Mouse (Mus musculus) thymus, adult 2 months (tissue): ENCODE results near the gene Cttnbp2. TPM values are rescaled to one million over a fixed set of nuclear protein-coding genes. Genes with fewer than 3 reads are reported as not detected.

Source experiments
- DNase-seq: peaks from one replicate; pipeline ENCODE4 v3.0.0; 2021
- H3K27ac ChIP-seq: fragments of 200-500 bp; 2 replicates; pipeline ENCODE4 v1.5.1; 2012; ENCODE audit warnings: low read length, control low read depth; ENCODE audit not compliant: control insufficient read depth, insufficient read depth
- H3K27me3 ChIP-seq: fragments of 200-500 bp; 2 replicates; pipeline ENCODE4 v1.6.1; 2012; ENCODE audit warnings: mild to moderate bottlenecking, low read length, moderate library complexity, mixed read lengths; ENCODE audit not compliant: control insufficient read depth, insufficient read depth
- H3K36me3 ChIP-seq: fragments of 200-500 bp; 2 replicates; pipeline ENCODE4 v1.6.1; 2012; ENCODE audit warnings: mild to moderate bottlenecking, low read length, moderate library complexity; ENCODE audit not compliant: control insufficient read depth, insufficient read depth
- H3K4me1 ChIP-seq: fragments of 200-500 bp; replicated peaks from 2 replicates; pipeline ENCODE4 v1.6.1; 2012; ENCODE audit warnings: low read length; ENCODE audit not compliant: control insufficient read depth, insufficient read depth
- H3K4me3 ChIP-seq: fragments of 200-500 bp; 2 replicates; pipeline ENCODE4 v1.5.1; 2012; ENCODE audit warnings: mild to moderate bottlenecking, low read length, control low read depth, moderate library complexity; ENCODE audit not compliant: control insufficient read depth, insufficient read depth
- CTCF ChIP-seq: fragments of 200-500 bp; IDR thresholded peaks from 2 replicates; pipeline ENCODE4 v1.5.1; 2012; ENCODE audit warnings: mild to moderate bottlenecking, control low read depth, low read length, moderate library complexity, borderline replicate concordance; ENCODE audit not compliant: control insufficient read depth, poor library complexity, insufficient read depth; ENCODE audit errors: extremely low read depth
- POLR2A ChIP-seq: fragments of 200-500 bp; IDR thresholded peaks from 2 replicates; pipeline ENCODE4 v1.6.1; 2012; ENCODE audit warnings: mild to moderate bottlenecking, low read length, control low read depth, moderate library complexity; ENCODE audit not compliant: control insufficient read depth, poor library complexity, insufficient read depth; ENCODE audit errors: extremely low read depth
- WGBS: fragments of 180-500 bp; shearing (Covaris S2); methylation state at CpG from one replicate; pipeline ENCODE4 v1.1.7; 2018; 5-methylcytosine and 5-hydroxymethylcytosine counted together
- polyA plus RNA-seq: library from polyadenylated mRNA; depleted of rRNA; stranded (reverse); fragments of >200 nt; gene quantifications from 2 replicates; pipeline ENCODE4 v1.2.3, GENCODE M21; 2012

The Cttnbp2 gene
- polyA plus RNA-seq, 1 experiment = 0.49 TPM

DNA sequence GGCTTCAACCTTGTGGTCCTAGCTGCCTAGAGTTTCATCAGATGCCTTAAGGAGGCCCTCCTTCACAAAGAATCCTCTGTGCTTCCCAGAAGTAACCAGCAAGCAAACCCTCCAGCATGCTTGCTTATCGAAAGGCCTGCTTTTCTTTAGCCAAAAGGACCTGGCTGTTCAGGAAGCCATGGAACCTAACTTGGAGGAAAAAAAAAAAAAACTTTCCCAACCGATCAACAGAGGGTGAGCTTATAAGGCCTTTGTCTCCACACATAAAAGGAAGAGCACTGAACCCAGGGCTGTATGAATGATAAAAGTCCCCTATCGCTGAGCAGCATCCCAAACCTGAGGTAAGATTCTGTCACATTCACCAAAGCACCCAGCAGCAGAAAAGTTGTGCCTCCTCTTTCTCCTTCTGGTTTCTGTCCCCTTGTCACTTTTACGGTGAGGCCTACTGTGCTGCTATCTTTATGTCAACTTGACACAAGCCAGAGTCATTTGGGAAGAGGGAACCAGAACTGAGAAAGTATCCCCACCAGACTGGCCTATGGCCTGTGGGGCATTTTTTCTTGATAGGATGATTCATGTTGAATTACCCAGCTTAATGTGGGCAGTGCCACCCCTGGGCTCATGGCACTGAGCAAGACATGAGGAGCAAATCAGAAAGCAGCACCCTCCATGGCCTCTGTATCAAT, 78.4 kb downstream of the Cttnbp2 start:
- DNase-seq = no peak
- TF ChIP-seq CTCF = no peak
- WGBS = 86% methylated on average over 4 of the region's 4 CpGs
- no peaks in the 10 kb centered on the region for H3K27me3 ChIP-seq
- H3K27ac ChIP-seq = no peak overlapping the region
- no peaks in the 10 kb centered on the region for H3K4me1 ChIP-seq
- no peaks in the 10 kb centered on the region for H3K36me3 ChIP-seq
- no peak overlapping the region for H3K4me3 ChIP-seq

- TF ChIP-seq POLR2A (no peak), CTCF (no peak)
- Histone ChIP-seq H3K27me3 (no peaks in the 10 kb centered on the region), H3K36me3 (no peaks in the 10 kb centered on the region), H3K27ac (no peak overlapping the region), H3K4me3 (no peak overlapping the region), H3K4me1 (no peaks in the 10 kb centered on the region)
- no peak for DNase-seq
- 93% methylated on average over 16 of the region's 16 CpGs for WGBS
Observed at GRCm38 (mm10) chr6:18434828-18435531, 79.7 kb downstream of the Cttnbp2 start.

DNA sequence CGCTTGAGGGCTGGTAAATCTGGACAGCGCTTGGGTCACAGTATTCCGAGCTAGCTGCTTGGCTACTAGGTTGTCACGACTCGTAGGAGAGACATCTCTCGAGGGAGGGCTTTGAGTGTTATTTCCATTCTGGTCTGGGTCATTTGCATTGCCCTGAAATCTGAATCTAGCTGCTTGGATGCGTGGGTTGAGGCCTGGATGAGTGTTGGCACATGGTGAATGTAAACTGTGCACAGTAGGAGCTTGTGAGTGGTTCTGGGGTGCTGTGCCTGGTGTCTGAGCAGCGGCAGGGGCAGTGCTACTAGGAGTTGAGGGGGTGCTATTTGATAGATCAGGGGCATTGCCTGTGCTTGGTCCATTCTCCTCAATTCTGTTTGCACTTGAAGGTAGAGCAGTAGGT, 80.3 kb downstream of the Cttnbp2 start:
- 94% methylated on average over 8 of the region's 8 CpGs for WGBS
- H3K27ac ChIP-seq = no peak overlapping the region
- TF ChIP-seq CTCF = no peak
- TF ChIP-seq POLR2A = no peak
- H3K27me3 ChIP-seq = no peaks in the 10 kb centered on the region
- no peaks in the 10 kb centered on the region for H3K36me3 ChIP-seq
- no peak overlapping the region for H3K4me3 ChIP-seq
- no peak for DNase-seq
- H3K4me1 ChIP-seq = no peaks in the 10 kb centered on the region

DNA sequence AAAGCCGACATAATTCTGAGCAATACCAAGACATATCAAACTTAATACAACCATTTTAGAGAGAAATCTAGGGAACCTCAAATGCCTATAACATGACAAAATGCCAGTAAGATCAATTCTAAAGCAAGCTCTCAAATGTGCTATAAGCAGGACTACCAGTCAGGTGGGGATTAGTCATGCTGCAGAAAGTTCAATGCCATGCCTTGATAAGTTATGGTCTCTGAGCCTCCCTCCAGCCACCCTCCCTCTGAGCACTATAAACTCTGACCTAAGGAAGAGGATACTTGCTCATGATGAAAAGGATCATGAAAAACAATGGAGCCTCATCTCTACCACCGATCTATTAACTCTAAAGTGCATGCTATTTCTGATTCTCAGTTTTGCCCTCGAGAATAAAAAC, 82.3 kb downstream of the Cttnbp2 start:
- Histone ChIP-seq H3K27ac (no peak overlapping the region), H3K27me3 (no peaks in the 10 kb centered on the region), H3K4me1 (no peaks in the 10 kb centered on the region), H3K36me3 (no peaks in the 10 kb centered on the region), H3K4me3 (no peak overlapping the region)
- 92% methylated on average over 3 of the region's 3 CpGs for WGBS
- TF ChIP-seq CTCF = no peak
- DNase-seq = no peak

DNA sequence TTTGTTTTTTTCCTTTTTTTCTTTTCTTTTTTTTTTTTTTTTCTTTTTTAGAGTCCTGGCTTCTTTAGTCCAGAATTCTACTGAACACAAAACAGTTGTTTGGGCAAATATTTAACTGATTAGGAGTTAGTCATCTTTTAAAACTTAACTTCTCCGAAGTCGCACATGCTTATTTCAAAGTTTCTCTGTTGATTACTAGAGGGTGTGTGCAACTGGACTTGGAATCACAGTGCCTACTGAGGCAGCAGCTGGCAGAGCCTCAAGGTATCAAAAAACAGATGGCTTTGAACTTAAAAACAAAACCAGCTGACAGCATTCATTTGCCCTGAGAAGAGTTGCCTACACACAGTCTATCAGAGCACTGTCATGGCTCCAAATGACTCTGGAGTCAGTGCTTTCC, 82.8 kb downstream of the Cttnbp2 start:
- no peaks in the 10 kb centered on the region for H3K27me3 ChIP-seq
- no peak overlapping the region for H3K27ac ChIP-seq
- no peaks in the 10 kb centered on the region for H3K36me3 ChIP-seq
- TF ChIP-seq POLR2A (no peak), CTCF (no peak)
- no peak for DNase-seq
- H3K4me3 ChIP-seq = no peak overlapping the region
- 96% methylated on average over 2 of the region's 2 CpGs for WGBS
- H3K4me1 ChIP-seq = no peaks in the 10 kb centered on the region

DNA sequence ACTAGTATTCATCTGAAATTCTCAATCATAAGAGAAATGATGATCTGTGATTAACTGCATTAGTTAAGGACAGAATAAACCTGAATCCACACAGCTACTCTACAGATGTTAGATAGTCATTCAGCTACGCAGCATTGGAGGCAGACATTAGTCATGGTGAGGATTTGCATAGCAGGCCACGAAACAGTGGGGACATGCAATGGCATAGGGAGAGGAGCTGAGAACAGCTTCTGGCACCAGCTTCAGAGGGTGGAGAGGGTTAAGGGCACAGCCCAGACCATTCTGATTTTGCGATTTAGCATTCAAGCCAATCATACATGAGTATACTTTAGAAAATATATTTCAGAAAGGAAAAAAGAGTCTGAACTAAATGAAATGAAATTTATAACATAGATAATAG, 84.6 kb downstream of the Cttnbp2 start:
- no peak for TF ChIP-seq CTCF
- TF ChIP-seq POLR2A = no peak
- no peak for DNase-seq
- Histone ChIP-seq H3K4me3 (no peak overlapping the region), H3K27ac (no peak overlapping the region), H3K27me3 (no peaks in the 10 kb centered on the region), H3K36me3 (no peaks in the 10 kb centered on the region), H3K4me1 (no peaks in the 10 kb centered on the region)
- 85% methylated on average over 3 of the region's 3 CpGs for WGBS
